Mouse (Mus musculus): Measurements from ENCODE around the gene Banf2.

Banf2 gene

DNA sequence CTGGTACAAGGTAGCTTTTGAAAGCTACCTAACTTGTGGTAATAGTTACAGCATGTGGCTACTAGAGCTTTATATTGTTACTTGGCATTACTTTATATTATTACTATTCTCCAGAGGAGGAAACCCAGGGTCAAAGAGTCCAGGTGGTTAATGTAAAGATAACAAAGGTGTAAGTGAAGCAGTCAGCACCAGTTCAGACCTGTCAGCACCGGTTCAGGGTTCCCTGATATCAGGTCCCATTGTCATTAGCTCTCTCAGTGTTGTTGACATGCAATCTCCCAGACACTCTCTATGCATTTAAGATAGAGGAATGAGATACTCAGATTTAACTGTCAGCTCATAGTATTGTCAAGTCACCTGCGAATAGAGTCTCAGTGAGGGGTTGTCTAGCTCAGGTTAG lies 75.0 kb downstream of the Banf2 start:
- no peak for DNase-seq

DNA sequence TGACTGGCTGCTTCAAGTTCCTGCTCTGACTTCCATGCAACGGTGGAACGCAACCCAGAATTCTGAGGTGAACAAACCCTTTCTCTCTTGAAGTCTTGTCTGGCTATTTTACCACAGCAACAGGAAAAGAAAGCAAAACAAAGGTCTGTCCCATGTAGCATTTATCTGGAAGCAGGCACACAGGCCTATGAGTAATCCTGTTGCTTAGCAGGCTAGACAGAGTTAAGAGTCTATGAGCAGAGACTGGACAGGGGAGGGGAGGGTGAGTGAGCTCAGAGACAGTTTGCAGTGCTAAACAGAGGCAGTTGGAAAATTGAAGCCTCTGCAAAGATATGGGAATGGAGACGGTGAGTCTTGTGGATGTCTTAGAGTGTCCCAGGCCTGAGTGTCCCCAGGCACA lies 75.5 kb downstream of the Banf2 start:
- no peak for DNase-seq

DNA sequence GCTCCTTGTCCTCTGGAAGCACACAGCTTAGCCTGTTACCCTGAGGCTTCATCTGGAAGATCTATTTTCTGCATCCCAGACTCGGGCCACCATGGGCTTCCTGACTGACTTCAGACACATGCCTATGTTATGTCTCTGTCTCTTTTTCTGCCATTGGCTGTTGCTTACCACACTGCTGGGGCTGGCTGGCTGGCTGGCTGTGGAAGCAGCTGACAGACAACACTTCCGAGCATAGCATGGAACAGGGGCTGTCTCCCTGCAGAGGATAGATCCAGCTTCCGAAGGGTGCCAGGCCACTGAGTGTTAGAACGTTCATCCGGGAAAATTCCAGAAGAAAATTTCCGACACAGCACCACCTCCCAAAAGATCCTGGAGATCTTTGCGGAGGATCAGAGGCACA lies 79.1 kb downstream of the Banf2 start:
- peak; percentile 18 for DNase-seq

DNA sequence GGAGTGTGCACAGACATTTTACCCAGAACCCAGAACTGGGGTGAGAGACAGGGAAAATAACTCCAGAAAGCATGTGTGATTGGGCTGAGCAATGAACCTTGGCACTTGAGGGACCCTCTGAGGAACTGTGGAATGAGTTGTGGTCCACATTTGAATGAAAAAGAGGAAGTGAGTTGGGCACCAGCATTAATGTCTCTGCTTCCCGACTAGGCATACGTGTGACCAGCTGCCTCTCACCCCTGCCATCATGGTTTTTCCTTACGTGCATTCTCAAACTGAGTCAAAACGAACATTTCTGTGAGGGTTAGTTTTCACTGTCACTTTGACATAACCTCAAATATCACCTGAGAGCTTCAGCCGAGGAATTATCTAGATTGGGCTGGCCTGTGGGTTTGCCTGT lies 79.8 kb downstream of the Banf2 start:
- no peak for DNase-seq

DNA sequence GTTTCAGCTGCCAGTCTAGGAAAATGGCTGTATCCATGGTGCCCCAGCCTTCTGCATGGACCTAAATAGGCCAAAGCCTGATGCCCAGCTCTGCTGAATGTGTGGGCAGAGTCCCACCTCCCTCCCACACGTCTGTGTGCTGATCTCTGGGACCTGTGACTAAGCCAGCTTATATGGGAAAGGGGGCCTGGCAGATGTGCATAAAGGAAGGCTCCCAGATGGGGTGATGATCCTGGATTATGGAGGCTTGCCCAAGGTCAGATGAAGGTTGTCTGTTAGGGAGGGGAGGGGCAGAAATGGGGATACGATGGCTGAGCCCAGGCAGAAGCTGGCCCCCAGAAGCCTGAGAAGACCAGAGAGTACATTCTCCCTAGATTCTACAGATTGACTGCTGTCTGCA lies 85.2 kb downstream of the Banf2 start:
- DNase-seq, result no peak

DNA sequence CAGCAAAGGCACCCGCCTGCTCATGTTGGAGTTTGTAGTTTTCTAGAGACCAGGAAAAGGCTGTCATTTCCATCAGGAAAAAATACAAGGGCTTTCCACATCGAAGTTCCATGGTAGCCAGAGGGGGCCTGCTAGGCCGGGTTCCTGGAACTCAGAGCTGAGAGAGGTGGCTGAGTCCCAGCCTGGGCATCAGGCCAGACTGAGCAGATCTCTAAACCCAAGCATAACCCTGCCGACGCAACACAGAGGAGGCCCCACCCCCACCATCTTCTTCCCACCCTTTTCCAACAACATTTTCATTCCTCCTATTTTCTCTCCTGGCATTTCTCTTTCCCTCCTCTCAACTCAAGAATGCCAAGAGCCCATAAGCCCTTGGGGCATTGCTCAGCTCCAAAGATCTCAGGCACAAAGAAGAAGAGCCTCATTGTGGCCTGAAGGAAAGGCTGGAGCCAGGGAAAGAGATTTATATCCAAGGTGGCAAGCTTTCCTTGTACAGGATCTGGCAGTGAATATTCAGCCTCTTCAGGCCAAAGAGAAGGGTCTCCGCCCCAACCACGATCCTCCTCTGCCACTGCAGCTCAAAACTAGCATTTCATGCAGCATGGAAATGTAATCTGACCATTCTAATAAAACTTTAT lies 87.4 kb downstream of the Banf2 start:
- DNase-seq, result peak; percentile 59

DNA sequence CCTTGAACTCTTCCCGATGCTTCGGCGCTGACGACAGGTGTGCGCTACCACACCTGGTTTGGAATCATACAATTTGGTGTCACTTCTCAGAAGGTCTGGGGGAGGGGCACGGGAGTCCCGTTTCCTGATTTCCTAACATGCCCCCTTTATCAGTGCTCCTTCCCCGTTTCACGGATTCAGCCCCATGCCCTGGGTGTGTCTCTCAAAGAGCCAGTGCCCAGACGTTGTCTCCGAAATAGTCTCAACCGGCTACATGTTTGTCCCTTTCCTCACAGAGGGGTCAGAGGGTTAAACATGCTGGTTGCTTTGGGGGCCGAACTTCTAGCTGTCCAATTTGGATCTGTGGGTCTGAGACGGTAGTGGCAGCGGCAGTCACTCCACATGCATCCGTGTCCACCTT lies 89.2 kb downstream of the Banf2 start:
- DNase-seq, result no peak

All from kidney, postnatal 14 days (tissue).